Mouse (Mus musculus) neural tube, embryonic 10.5 days (tissue): ENCODE data around the gene Mrpl12.
"Not testable (repeated sequence)": the region's sequence is repeated elsewhere in the genome, so short reads cannot be mapped to it uniquely, and the experiment has no call there.

Experiments used
- DNase-seq: peaks from one replicate; pipeline ENCODE4 v3.0.0-alpha.2; 2017; ENCODE audit warnings: low spot score; ENCODE audit errors: extremely low spot score

The Mrpl12 gene

DNA sequence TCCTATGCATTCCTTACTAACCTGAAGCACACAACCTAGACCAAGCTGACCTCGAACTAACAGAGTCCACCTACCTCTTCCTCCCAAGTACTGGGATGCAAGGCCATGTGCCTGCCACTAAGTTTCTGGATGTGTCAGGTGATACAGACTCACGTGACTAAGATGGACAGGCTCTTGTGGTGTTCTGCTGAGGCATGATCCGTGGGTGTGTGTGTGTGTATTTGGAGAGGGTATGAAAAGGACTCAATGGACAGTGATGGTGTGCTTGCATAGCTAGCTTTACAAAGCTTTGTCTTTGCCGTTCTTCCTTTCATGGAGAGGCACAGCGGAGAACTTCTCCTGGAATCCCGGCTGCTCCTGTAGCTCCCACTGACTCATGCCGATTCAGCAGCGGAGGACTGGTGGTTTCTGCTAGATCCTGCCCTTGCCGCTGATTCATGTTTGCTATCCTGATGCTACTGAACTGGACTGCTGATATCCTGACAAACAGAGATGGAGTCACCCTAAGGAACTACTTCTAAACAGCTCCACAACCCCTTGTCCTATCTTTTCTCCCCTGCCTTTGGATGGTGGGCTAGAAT, 24.0 kb downstream of the Mrpl12 start:
- no peak for DNase-seq

DNA sequence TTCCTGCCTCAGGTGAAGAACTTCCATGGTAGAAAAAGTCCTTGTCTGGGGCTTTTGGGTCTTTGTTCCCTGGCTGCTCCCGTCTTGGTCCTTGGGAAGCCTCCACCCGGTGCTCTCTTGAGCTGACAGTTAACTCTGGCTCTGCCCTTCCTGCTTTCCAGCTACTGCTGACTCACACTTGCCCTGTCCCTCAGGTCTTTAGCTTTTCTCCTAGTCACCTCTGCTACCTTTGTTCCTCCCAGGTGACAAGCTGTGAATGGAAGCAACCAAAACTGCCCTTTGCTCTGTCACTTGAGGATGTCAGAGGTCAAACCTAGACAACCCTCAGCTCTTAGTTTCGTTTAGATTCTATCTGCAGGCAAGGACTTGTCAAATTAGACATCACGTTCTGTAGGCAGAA, 25.5 kb downstream of the Mrpl12 start:
- no peak for DNase-seq

DNA sequence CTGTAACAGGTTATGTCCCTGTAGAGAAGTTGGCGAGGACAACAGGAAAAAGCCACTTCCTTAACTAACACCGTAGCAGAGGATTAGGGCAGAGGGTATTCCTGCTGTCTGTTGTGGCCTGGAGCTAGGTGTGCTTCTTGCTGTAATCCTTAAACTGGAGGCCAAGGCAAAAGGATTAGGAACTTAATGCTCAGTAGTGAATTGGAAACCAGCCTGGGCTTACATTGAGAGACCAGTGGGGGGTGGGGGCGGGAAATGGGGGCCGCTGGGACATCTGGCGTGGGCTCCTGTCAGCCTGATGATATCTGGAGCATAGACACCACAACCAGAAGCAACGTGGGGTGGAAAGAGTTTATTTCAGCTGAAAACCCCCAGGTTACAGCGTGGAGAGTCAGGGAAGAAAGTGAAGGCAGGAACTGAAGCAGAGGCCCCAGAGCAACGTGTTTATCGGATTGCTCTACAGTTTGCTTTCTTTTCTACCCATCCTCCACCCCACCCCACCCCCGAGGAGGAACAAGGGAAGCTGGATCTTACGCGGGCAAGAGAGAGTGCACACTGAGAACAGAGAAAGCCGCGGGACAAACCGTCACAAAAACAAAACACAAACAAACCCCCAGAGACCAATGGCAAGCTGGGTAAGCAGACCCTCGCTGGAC, 26.1 kb downstream of the Mrpl12 start:
- DNase-seq = no peak

DNA sequence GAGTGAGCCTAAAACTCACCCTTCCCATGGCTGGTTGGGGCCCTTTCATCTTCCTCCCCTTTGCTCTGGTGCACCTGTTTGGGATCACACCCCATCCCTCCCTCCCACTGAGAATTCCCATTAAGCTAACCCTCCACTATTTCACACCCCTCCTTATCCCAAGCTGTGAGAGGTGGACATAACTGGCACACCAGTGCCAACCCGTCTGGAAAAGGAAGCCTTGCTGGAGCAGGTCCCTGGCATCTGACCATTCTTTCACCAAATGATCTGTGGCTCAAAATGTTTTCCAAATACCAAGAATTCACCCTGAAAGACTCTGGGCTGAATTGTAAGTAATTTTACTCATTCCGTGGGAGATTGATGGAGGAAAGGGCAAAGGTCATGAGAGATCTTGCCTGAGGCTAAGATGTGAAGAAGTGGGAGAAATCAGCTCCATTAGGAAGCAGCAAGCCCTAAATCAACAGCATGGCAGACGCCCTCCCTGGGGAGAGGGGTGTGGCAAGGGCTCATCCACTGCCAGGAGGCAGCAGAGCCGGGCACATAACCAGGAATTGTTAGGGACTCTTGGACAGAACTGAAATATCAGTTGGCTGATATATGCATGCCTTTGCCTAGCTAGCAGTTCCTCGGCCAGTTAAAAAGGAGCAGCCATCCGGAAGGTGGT, 28.5 kb downstream of the Mrpl12 start:
- DNase-seq = peak; percentile 56

DNA sequence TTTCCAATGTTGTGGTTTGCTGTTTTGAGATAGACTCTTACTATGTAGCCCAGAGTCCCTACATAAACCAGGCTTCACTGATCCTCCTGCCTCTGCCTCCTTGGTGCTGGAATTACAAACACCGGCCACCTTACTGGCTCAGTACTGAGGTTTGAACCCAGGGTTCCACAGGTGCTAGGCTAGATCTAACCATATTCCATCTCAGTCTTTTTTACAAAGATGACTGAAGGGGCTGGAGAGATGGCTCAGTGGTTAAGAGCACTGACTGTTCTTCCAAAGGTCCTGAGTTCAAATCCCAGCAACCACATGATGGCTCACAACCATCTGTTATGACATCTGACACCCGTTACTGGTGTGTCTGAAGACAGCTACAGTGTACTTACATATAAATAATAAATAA, 29.8 kb downstream of the Mrpl12 start:
- not testable (repeated sequence) for DNase-seq

DNA sequence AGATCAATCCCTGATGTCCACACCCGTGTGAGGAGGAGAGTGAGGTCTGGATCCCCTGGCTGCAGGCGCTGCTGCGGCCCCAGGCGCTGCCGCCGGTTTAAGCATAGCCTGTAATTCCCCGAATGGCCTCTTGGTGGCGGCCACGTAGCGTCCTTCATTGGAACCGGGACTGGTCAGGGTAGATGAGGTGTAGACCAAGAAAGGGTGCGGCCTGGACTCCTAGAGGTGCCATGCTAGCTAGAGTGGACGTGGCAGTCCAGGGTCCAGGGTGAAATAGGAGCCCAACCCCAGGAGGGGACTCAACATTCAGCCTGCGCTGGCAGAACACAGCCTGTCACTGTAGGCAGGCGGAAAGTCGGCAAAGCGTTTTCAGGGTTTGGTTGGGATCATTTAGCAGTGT, 31.2 kb downstream of the Mrpl12 start:
- DNase-seq = peak; percentile 91

DNA sequence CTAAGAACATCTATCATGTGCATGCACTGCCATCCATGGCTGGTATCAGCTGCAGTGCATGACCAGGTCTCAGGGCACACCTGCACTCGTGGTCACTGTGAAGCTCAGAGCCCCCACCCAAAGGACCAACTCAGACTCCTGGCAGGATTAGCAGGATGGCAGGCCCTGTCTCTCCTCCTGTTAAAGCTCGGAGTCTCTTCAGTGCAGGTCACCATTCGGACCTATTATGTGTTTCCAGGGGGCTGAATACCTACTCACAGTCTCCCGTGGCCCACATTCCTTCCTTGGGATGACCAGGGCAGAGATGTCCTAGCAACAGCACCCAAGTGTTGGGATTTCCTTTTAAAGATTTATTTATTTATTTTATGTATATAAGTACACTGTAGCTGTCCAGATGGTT, 32.7 kb downstream of the Mrpl12 start:
- no peak for DNase-seq

DNA sequence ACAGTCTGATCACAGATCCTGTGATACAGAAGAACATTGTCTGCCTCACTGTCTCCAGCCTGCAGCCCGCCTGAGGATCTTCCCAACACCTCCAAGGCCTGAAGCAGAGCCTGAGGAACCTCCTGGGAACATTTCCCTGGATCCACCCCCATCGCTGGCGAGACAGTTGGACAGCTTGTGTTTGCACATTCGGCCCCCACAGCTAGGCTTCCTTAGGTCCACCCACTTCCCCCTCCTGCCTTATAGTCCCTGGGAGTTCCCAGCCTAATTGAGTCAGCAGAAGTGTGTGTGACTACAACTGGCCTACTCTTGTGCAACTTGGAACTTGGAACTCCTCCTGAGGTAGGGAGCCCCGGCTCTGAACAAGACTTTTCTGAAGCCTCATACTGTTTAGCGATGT, 33.6 kb downstream of the Mrpl12 start:
- DNase-seq = no peak

DNA sequence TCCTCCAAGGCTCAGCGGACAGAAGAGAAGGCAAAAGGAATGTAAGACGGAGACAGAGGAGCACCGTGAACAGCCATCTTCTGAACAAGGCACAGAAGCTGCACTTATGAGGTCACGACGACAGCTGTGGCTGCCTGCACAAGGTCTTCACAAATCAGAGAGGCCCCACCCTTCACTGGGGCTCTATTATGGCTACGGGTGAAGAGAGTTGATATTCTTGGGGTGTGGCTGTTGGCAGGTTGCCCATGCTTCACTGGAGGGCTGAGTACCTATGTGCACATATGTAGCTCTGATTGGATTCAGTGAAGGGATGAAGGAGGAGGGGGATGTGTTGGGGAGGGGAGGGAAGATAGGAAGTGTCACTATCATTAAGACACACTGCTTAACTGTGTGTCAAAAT, 34.1 kb downstream of the Mrpl12 start:
- DNase-seq = no peak

DNA sequence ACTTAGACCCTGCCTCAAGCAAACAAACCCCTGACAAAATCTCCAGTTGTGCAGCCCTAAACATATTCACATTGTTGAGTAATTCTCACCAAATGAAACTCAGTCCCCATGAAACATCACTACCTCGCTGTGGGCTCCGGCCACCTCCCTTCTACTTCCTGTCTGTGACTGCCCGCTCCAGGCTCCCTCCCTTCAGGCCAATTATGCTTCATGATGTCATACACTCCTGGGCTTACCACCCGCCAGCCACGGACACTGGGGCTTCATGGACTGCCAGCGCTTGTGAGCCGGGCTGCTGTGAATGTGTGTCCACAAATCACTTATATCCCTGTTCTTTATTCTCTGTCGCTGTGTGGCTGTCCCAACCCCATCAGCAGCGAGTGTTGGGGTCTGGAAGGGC, 35.3 kb downstream of the Mrpl12 start:
- DNase-seq = no peak

DNA sequence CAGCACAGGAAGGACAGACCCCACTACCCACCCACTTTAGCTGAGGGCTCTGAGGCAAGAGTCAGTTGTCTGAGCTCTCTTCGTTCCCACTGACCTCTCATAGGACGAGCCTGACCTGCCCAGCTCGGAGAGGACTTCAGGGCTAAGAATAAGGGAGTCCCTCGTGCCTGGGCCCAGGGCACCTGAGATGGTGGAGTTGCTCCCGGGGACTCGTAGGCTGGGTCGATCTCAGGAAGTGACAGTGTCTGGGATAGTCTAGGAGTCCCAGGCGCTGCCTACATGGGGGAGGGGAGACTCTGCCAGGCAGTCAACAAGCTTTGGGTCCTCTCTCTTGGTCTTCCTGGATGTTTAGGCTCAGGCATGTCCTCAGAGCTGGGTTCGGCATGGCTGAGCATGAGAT, 36.1 kb downstream of the Mrpl12 start:
- DNase-seq = no peak

DNA sequence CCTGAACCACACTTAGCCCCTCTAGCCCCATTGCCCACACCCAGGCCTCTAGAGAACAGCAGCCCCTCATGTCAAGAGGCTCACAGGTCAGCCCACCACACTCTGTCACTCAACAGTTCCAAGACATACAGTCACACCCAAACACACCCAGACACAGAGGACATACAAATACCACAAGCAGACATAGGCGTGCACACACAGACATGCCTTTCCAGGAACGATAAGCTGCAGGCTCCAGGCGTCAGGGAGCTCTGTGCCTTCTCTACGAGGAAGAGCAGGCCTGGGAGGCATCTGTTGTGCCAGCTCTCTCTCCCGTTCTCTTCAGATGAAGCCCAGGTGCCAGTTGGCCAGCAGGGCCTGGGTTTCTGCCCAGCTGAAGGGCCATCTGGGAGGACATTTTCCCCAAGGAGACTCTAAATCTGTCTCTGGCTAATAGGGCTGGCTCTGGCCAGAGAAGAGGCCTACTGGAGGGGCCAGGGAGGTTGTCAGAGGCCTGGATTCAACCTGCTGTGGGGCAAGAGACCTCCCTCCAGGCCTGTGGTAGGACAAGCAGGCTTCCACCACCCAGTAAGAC, 36.6 kb downstream of the Mrpl12 start:
- DNase-seq = no peak

DNA sequence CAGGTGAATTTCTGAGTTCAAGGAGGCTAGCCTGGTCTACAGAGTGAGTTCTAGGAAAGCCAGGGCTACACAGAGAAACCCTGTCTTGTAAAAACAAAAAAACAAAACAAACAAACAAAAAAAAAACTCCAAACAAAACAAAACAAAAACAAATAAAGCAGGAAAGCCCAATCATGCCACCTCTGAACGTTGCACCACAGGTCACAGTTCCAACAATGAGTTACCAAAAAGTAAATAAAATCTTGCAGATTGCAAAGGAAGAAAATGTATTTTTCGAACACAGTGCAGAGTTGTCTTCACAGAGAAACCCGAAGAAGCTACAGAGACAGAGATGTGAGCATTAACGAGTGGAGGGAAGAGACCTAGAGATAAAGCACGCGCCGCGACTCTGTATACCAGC, 38.2 kb downstream of the Mrpl12 start:
- no peak for DNase-seq

DNA sequence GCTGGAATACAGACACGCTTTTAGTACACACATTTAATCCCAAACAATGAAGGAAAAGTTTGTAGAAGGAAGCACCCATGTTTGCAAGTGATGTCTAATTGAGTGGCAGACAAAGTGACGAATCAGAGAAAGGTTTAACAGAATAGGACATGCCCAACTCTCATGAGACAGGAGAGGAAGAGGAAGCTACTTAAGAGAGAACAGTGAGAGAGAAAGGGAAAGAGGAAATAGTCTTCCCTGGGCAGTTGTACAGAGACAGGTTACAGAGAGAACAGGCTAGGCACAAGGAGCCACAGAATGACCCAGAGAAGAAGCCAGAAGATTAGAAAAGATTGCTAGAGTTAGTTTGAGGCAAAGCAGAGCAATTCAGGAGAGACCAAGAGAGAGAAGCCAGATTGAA, 41.5 kb downstream of the Mrpl12 start:
- DNase-seq = no peak

DNA sequence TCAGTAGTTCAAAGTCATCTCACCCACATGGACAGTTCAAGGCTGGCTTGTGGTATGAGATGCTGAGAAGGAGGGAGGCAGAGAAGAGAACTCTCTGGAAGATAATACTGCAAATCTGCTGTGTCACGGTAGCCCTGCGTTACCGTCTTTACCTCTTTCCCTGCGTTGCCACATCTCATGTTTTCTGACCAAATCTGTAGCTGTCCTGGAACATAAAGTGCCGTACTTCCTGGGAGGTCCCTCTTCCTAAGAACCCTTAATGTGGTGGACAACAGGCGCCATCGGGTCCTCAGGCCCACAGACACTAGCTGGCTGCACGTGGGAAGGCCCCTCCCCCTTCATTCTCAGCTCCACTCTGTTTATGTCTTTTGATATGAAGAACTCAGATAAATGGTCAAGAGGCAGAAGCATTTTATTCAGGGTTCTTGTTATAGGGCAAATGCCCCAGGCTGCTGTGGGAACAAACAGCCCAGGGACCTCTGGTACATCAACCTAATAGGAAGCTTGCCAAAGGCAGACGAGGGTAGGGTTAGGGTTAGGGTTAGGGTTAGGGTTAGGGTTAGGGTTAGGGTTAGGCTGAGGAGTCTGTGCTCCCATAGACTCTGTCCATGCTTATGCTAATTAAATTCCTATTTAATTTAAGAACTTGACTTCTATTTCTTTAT, 43.4 kb downstream of the Mrpl12 start:
- DNase-seq = no peak

DNA sequence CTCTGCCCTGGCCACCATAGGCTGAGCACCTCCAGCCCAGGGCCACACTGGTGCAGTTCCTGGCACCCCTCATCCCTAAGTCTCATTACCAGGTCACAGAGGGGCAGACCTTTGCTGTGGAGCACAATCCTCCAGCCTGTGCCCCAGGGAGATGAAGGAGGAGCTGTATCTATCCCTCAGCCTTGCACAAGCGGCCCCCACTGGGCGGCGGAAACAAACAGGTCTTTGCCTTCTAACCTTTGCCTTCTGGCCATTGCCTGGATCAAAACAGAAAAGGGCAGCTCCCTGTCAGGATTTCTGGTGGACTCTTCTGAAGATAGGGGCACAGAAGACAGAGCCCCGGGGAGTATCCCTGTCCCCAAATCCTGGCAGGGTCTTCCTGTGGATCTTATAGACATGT, 44.5 kb downstream of the Mrpl12 start:
- DNase-seq = no peak

DNA sequence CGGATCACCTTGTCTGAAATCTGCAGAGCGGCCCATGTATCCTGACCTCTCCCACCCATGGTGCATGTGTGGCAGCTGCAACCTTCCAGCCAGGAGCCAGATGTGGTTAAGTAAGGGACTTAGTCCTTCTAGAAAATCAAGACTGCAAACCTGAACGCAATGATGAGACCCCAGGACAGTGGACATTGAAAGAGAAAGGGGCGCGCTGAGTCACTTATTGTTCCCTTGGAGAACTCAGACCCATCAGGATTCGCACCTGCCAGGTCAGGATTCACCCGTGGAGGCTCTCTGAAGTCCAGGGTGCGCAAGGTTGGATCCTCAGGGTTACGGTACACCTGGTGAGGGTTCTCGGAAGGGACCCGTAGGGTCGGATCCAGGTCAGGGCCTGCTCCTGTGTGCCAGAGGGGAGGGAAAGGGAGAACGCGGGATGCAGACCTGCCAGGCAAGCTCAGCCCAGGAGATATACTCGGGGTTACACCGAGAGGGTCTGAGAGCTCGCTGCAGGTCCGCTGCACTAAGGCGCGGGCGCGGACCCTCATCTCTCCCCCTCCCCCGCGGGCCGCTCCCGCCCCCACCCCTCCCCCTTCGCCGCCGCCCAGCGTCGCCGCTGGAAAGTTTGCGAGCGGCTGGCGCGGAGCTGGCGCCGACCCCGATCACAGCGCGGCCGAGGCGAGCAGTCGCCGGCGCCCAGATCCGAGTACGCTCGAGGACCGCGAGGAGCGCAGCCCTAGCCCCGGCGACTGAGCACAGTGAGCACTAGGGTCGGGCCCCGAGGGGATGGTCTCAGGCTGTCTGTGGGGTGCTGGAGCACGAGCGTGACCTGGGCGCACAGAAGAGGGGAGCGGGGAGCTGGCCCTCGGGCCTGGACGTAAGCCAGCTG, 45.9 kb downstream of the Mrpl12 start, which contains the start of gene Gcgr:
TSS of gene Gcgr (plus strand) at position 615 of the 880 bp plus-strand sequence.
- peak; percentile 59 for DNase-seq

DNA sequence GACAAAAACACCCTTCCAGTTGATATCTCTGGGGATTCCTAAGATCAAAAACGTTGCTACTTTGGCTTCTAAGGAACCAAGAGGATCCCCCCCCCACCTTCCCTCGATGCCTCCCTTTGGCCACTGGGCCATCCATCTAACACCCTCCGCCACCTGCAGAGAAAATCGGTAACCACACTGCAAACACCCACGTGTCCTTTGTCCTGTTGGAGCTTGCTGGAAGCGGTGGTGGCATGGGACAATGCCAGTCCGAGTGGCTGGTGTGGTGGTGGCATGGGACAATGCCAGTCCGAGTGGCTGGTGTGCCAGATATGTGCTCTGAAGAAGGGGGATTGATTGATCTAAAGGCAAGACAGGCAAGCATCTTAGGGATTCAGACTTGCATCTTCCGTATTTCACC, 47.2 kb downstream of the Mrpl12 start:
- DNase-seq = no peak

DNA sequence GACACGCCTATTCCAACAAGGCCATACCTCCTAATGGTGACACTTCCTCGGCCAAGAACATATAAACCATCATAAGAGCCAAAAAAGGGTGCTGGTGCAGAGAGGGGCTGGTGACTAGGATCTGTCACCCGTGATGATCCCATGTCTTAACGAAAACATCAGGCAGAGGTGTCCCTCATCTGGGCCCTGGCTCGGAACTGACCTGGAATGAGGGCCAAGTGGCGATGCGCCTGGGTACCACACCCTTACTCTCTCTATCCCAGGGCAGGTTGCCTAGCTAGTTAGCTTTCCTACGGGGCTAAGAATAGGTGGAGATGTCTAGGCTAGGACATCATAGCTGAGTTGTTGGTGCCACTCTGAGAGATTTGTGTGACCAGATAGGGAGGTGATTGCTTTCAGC, 49.7 kb downstream of the Mrpl12 start:
- no peak for DNase-seq

DNA sequence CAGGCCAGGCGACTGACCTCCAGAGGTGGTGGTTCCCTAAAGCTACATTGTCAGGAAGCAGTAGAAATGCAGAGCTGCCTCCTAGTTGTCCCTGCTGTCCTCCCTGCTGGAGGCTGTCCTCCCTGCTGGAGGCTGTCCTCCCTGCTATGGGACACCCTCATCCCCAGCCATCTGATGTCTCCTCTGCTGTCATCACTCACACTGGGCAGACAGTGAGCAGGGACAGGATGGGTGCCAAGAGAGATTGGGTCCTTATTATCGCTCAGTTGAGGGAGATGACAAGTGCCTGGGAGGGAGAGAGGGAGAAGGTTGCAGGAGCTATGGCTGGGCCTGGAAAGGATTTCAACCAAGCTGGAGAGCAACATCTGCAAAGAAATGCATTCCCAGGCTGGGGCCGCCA, 50.7 kb downstream of the Mrpl12 start:
- DNase-seq = no peak

DNA sequence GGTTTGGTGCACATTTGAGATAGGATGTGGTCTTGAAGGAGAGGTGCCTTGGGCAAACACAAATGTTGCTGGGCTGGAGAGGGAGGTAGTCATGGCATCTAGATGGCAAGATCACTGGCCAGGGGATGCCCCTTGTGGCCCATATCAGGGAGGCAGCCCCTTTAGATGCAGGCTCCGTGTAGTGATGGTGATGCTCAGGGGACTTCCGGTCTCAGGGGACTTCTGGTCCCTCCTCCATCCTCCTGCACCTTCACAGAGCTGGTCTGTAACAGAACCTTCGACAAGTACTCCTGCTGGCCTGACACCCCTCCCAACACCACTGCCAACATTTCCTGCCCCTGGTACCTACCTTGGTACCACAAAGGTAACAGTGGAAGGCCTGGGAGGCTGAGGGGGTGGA, 51.4 kb downstream of the Mrpl12 start:
- DNase-seq = no peak
